Mouse (Mus musculus): Measurements from ENCODE around the gene Slc4a4.

The Slc4a4 gene

DNA sequence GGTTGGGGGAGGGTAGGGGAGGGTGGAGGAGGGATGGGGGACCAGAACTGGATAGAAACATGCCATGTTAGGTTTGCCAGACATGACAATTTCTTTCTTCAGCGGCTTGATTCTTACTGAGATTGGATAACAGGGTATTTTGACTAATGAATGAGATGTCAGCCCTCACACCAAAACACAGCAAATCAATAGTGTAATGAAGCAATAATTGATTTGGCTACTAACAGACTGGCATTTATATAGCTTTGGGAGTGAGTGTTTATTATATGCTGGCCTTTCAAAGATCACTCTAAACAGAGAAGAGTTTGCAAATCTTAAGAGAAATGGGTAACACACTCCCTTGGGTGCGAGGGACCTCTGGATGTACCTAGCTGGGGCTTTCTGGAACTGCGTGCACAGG, 30.6 kb downstream of the Slc4a4 start:
- DNase-seq (ENCODE audit: low spot score), result no peak

DNA sequence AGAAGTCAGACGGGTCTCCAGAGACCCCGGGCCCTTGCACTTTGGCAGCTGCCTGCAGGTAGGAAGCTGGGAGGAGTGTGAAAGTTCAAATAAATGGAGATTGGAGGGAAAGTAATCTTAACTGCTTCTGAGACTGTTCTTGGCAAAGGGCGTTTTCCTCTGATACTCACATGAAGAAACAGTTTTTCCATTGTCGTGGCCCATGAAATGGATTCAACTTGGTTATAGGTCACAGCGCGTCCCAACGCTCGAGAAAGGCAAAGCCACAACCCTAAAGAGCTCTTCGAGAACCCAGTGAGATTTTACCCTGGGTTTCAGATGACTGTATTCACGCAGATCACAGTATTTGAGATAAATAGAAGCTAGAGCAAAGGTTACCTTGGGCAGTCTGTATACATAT, 31.0 kb downstream of the Slc4a4 start:
- no peak for DNase-seq (ENCODE audit: low spot score)

DNA sequence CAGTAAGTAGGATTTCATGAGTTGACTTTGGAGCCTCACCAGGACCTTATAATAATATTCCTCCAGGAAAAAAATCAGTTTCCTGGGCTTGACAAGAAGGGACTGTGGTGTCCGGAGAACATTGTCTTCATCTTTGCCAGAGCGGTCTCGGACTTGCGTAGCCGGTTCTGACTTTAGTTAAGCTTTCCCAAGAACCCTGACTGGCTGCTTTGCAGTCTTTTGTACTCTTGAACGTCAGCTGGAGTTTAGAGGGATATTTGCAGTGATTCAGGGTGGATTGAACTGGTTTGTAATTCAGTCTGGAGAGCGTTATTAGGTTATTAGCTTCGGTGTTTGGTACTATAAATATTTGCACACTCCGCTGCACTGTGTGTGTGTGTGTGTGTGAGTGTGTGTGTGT, 31.9 kb downstream of the Slc4a4 start:
- DNase-seq (ENCODE audit: low spot score), result no peak

DNA sequence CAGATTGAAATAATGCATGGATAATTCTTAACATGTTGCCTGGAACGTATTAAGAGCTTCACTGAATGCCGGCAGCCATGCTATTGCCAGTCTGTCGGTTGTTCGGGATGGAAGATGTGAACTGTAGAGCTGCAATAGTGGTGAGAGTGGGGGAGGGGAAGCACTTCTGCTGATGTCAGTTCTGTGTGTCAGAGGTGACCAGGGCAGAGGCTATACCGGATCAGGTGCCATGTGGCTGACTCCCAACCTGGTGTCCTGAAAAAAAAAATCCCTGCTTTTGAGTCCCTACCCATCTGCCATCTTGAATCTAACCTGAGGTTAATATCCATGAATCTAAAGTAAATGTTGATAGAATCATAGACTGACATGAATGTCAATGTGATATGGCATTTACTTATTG, 39.0 kb downstream of the Slc4a4 start:
- DNase-seq (ENCODE audit: low spot score), result no peak

DNA sequence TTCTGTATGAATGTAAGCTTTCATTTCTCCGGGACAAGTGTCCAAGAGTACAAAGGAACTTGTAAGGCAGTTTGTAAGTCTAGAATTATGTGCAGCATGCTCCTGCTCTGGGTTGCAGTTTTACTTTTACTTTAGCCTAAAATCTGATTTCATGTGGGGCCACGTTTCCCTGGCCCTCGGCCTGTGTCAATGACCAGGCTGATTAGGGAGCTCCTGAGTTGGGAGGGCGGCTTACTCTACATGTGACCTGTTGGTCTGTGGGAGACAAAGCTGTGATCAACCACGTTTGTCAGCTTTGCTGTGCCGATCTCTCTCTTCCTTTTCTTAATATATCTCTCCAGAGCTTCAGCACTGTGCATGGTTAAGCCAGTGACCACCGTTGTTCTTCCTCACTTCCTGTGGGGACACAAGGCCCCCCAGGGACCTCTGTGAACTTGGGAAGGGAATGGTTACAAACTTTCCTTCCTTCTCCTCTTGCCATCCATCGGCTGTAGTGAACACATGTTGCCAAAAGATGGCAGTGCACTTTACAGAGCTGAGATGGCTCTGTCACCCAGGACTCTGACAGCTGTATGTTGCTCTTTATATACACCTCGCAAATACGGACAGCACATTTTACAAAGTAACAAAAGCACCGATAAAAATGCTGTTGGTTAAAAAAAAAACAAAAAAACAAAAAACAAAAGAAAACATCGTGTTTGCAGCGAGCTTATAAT, 41.7 kb downstream of the Slc4a4 start:
- DNase-seq (ENCODE audit: low spot score), result no peak

DNA sequence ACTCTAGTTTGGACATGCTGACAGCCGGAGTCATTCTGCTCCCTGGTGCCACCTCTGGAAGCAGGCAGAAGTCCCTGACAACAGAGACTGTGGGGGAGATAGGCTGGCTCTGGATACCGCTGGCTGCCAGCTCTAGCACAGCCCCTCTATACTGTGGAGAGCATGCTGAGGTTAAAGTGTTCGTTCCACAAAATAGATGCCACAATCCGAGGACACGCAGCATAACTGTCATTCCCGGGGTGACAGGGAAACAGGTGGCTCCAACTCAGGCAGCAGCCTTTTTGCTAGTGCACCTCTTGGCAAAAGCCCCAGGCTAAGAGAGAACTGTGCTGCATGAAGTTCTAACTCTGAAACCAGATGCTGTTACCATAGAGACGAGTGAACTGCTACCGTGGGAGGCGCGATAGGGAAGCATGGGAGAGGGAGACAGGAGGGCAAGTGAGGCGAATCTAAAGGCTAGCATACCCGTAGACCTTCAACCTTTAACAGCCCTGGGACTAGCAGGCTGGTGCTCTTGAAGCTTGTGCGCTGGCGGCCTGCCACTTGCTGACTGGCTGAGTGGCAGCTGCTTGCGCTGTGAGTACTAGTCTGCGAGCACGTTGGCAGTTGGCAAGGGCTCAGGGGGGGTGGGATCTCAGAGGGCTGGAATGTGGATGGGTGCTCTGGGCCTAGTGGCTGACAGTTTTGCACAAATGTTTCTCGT, 42.9 kb downstream of the Slc4a4 start:
- DNase-seq (ENCODE audit: low spot score), result peak; percentile 25

DNA sequence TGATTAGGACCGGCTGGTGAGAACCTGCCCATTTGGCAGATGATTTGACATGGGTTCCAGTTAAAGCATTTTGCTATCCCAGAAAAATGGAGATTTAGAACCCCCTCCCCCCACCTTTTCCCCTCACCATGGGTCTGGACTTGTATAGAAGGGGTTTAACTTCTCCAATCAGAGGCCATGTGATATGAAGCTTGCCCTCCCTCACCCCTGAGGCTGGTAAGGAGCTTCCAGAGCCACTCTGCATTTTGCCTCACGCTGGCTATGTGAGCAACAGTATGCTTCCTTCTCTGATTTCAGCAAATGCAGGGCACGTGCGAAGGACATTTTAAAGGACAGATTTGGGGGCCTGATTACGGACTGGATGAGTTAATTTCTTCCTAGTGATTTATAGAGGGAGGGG, 43.5 kb downstream of the Slc4a4 start:
- DNase-seq (ENCODE audit: low spot score), result no peak

DNA sequence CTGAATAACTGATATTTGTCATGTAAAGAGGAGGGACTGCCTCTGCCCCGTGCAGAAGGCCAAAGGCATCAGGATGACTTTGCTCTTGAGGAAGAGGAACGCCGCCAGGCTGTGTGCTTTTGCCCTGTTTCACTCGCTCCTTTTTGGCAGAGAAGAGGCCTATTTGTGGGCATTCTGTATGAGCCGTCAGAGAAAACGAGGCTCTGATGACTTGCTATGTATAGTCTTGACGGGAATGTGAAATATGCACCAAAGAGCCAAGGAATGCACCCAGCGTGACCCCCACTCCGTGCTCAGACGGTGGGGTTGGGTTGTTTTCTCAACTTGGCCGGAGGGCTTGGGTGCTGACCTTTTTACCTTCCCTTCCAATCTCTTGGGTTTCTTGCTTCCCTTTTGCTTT, 44.0 kb downstream of the Slc4a4 start:
- DNase-seq (ENCODE audit: low spot score), result no peak

DNA sequence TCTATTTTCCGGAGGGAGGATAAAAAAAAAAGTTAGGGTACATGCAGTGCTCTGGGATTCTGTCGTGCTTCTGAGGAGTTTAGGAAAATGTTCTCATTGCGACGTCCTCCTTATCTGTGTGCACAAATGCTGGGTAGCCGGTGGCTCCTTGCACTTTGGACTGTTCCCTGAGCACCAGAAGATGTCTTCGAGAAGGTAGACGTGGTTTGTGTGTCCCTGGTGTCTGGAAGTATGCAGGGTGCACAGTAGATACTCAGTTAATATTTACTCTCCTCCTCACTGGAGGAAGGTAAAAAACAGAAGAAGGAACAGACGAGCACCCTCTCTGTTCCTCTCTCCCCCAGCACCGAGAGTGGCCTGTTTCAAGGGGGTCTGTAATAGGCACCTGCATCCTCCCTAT, 44.6 kb downstream of the Slc4a4 start:
- no peak for DNase-seq (ENCODE audit: low spot score)

DNA sequence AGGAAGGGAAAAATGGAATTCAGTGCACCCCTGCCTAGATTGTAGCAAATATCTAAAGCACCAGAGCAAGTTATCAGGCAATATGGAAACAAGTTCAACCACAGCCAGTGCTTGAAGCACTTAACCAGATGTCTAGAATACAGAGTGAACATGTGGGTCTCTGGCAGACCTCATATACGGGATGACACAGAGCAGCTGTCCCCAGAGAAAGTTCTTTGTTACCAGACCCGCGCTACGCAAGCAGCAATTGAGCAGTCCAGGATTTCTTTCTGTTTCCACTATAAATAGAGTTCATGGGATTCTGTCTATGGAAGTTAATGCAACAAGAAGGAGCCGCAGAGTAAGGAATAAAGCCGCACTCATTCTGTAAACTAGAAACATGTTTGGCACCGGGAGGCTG, 46.8 kb downstream of the Slc4a4 start:
- no peak for DNase-seq (ENCODE audit: low spot score)

DNA sequence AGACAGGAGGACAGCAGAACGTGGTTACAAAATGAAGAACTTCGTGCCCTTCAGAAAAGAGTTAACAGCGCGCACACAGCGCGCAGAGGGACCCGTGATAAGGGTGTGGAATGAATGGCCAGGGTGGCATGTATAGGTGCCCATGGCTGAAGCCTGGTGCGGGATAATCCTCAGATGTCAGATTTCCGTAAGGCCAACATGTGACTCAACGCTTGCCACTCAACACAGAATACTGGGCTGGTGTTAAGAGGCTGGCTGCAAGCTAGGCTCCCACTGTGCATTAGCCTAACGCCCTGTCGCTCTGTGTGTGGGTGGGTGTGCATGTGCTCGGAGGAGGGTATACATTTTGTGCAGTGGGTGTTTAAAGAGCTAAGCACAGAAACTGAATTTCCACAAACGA, 47.3 kb downstream of the Slc4a4 start:
- no peak for DNase-seq (ENCODE audit: low spot score)

DNA sequence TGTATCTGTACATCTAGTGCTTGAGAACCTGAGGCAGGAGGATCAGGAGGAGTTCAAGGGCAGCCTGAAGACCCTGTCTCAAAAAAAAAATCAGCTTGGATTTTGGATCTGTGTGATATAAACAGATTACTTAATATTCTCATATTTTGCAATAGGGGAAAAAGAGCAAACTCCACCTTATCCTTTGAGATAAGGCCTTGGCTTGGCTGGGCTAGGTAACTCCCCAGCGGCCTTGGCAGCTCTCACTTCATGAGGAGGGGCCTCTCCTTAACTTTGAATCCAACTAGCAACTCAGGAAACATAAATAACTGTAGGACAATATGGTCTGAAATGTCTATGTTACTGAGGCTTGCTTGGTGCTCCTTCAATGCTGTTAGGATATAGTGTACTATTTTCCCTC, 51.6 kb downstream of the Slc4a4 start:
- DNase-seq (ENCODE audit: low spot score), result no peak

DNA sequence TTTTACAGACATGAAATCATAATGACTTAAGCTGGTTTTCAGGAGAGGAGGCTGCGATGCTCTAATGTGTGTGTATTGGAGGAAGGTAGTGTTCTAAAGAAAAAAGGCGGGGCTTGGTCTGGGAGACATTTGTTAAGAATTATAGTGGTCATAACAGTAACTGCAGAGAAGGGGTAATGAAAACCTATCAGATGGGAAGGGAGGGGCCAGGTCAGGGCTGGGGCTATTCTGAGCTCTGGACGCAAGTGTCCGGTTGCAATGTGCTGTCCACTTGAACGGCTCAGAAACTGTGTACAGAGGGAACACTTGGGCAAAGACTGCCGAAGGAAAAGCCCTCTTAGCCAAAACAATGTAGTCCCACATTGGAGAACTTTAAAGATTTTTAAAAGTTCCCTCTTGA, 52.5 kb downstream of the Slc4a4 start:
- DNase-seq (ENCODE audit: low spot score), result no peak

DNA sequence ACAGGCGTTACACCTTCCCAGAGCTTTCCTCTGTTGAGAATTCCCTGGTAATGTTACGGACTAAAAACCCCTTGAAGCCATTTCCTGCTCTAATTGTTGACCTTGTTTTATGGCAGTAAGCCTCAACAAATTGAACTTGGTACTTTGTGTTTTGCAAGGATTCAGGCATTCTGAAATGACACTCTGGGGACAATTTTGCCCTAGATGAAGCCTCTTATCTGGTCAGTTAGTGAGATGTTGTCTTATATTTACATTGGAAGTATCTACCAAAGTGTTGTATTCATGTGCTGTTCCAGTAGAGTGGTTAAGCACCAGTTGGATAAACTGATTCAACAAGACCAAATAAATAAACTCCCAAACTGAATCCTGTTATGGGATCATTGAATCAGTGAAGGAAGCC, 53.2 kb downstream of the Slc4a4 start:
- DNase-seq (ENCODE audit: low spot score), result no peak

DNA sequence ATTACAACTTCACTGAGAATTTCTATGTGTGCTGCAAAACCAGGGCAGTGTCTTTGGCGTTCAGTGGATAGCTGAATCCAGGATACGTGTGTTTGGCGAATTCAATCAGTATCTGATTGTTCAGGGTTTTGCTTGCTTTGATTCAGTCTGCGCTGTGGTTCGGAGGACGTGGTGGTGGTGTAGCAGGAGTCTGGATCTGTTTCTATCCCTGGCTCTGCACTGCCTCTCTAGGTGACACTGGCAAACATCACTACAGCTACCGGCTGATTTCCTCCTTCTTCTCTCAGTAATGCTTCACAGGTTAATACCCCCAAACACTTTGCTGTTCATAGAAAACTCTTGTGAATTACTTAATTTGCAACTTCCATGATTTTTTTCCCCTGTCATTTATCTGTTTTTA, 55.3 kb downstream of the Slc4a4 start:
- DNase-seq (ENCODE audit: low spot score), result no peak

DNA sequence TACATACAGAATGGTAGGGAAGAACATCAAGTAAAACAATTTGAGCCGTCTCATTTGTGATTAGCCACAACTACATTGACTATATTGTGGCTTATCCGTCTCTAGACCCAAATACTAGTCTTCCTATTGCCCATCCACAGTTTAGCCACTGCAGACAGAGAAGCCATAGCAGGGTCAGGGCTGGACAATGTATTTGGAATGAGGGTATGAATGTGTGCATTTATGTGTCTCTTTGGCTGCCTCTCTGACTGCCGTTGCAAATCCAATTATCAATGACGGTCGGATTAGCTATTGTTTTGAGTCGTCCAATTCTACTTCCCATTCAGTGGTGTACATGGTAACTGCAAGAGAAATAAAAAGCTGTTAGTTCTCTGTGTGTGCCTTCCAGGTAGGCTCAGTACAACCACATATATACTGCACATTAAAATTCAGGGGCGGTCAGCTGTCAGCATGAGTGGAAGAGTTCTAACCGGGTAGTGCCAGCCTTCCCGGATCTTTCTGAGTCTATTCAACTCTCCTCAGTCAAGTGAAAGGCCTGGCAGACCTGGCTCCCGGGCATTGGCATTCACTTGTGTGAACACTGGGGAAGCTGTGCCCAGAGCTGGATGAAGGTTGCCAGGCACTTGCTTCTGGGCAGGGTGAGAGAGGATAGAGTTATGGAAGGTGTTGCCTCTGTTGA, 59.2 kb downstream of the Slc4a4 start:
- DNase-seq (ENCODE audit: low spot score), result no peak

DNA sequence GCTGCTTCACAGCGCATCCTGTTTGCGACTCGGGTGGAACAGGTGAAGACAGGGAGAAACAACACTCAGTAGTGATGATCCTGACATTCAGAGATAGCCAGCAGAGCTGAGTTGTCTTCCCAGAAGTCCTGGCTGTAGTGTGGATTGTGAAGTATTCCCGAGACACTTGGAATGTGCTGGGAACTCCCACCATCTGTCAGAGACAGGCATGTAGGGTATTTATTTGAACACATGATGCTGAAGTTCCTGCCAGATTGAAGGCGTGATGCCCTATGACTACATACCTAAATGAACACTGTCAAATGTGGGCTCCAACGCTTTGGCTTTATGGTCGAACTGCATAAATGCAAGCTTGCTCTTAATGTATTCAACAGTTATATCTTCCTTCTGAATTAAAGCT, 63.7 kb downstream of the Slc4a4 start:
- no peak for DNase-seq (ENCODE audit: low spot score)

DNA sequence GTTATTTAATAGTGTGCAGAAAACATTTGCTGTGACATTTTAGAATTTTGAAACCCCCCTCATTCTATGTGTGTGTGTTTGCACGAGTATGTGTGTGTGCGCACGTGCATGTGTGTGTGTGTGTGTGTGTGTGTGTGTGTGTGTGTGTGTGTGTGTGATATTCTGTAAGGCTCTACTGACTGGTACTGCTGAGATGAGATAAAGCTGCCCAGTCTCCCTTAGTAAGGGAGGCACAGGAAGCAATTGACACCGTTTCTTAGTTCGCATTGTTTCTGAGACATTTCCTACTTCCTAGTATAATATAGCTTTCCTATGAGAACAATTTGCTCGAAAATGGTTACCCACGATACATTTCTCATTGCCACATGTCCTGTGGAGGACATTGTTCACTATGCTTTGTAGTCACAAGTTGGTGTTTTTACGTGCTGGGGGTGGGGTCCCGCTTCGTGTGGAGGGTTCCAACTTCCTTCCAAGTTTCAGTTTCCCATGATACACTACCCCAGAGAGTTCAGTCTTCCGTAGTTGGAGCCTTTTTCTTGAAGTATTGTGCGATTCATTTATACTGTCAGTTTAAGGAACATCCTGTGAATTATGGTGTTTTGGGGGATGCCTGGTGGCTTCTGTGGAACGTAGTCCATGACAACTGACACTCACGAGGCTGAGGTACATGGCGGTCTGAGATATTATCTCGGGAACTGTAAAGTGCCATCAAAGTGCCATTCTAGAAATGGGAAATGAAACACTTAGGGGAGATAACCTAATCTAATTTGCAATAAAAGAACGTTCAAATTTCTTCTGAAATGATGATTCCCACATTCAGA, 66.3 kb downstream of the Slc4a4 start:
- DNase-seq (ENCODE audit: low spot score), result no peak

DNA sequence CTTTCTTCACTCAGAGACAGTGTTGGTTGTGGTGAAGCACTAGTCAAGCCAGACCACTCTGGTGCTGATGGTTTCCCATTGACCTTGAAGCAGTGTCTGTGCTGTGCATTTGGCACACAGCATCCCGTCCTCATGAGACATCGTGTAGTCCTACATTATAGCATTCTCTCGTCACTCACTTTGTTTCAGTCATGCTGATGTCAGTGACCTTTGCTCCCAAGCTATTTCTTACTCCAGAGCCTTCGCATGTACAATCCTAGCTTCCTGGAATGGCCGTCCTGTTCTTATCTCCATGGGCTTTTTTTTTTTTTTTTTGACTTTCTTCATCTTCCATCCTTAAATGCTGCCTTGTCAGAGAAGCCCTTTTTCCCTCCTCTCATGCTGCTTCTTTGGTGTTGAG, 71.1 kb downstream of the Slc4a4 start:
- DNase-seq (ENCODE audit: low spot score), result no peak

DNA sequence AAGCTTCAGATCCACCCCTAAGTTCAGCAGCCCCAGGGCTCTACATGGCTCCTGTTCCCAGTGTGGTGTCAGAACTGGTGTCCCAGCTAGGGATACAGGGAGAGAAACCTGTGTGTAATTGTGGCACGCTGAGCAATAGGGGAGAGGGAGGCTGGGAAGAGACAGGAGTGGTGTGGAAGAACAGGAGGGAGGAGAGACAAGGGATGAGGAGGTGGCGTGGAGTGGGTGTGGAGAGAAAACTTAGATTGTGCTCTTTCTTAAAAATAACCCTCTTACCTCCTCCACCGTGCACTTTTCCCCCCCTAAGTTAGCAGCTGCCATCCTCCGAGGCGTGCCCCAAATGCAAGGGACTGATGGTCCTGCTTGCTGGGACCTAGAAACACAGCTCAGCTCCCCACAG, 72.3 kb downstream of the Slc4a4 start:
- no peak for DNase-seq (ENCODE audit: low spot score)

DNA sequence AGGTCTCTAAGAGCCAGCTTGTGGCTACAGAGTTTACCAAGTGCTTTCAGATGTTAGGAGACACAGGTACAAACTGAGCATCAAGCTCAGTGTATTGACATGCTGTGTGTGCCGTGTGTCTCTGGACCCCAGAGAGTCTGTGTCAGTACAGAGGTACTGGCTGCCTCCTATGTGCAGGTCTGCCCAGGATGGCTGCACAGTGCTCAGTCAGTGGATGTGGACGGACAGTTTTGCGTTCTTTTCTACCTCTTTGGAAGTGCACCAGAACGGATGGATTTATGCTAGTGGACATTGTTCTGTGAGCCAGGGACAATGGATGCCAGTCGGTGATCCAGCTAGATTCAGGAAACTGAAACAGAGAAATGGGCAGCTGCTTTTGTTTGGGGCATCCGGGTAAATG, 72.8 kb downstream of the Slc4a4 start:
- no peak for DNase-seq (ENCODE audit: low spot score)

DNA sequence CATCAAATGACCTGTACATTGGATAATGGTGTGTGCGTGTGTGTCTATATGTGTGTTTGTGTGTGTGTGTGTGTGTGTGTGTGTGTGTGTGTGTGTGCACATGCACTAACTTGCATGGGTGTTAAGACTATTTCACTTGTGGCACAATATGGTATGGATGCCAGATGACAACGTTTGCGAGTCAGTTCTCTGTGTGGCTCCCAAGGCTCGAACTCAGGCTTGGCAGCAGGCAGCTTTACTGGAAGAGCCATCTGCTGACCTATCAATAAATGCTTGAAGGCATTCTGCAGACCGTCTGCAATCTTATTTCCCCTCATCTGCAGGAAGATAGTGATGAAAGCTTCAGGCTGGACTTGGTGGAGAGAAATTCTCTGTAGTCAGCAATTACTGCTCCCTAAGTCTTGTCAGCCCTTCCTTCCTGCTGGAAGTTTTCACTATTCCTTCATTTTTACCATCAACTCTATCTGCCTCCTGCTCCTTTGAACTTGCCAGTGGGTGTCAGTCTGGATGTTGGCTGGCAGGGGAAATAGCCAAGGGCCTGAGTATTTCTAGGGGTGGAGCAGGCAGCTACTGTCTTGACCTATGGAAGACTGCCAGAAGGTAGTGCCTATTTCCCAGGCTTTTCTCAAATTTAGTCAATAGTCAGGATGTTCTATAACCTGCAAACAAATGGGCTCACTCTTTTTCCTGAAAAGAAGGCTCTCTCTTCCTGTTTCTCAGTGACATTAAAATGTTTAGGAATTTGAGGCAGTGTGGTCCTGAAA, 73.9 kb downstream of the Slc4a4 start:
- DNase-seq (ENCODE audit: low spot score), result no peak

All from ovary, postnatal 14 days (tissue).